Mouse (Mus musculus) lung, postnatal 25 days (tissue): ENCODE measurements at regions not wholly inside any gene's neighbourhood (a gene's known extent, or its start where the extent isn't known, plus 50 kb on each side); places are given as distances from the start of the nearest gene placed in this dataset.

Experiments
- DNase-seq: peaks from one replicate; pipeline ENCODE4 v3.0.0; 2022; ENCODE audit warnings: low spot score

- no peak for DNase-seq
These were observed 58.9 kb upstream of the Gjb5 start for GRCm38 (mm10) chr4:127416906-127417305.

GRCm38 (mm10) chr4:127413997-127414964, 56.3 kb upstream of the Gjb5 start:
- no peak for DNase-seq
